Mouse (Mus musculus): Measurements from ENCODE around the gene Kank1.

The Kank1 gene

DNA sequence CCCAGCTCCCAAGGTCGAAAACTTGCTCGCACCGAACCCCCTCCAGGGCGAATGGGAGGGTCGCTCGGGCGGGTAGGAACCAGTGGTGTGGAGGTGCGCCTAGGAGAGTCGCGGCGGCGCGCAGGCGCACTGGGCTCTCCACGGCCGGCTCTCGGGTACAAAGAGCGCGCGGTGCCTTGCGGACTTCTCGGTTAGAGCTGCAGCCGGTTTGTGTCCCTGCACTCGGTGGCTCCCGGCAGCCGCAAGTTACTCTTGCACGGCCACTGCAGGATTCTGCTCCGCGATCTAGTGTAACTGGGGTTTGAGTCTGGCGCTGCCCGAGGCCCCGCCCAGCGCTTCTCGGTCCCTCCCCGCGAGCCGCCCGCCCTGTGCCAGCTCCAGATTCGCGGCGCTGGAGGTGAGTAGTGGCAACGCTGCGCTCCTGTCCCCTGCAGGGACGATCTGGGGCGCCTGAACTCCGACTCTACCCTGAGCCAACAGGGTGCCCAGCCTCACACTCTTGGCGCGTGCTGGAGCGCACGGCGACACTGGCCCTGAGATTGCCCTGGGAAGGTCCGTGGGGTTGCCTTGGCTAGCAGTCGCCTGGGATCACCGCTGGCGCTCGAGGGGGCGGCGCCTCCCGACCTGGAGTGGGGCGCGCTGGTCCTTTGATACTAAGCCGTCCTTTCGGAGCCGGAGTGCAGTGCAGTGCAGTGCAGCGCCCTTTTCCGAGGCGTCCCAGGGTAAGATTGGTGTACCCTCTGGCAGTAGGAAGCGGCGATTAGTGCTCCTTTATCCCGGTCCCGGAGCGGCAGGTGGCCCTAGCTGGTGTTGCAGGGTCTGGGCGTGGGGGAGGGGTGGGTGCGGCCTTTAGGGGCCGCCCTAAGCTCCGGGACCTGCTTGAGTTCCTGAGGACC lies at the start of gene Kank1:
TSS of gene Kank1 (plus strand) at position 380 of the 896 bp plus-strand sequence.
- DNase-seq (ENCODE audit: extremely low read depth, insufficient read length, low spot score) = no peak

DNA sequence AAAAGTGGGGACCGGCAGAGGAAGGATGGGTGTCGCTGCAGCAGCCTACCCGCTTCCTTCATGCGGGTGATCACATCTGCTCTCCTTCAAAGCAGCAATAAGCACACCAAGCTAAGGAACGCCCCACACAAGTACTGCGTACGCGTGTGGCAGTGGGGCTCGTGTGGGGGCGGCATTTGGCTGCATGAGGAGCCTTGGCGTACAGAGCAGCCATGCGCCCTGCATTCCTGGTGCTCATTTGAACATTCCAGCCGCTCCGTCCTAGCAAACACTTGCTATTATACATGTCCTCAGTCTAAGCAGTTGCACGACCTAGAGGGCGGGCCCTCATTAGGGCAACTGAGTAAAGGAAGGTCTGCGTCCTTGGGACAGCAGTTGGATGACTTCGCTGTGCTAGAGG lies 49.1 kb upstream of the Kank1 start:
- no peak for DNase-seq (ENCODE audit: extremely low read depth, insufficient read length, low spot score)

DNA sequence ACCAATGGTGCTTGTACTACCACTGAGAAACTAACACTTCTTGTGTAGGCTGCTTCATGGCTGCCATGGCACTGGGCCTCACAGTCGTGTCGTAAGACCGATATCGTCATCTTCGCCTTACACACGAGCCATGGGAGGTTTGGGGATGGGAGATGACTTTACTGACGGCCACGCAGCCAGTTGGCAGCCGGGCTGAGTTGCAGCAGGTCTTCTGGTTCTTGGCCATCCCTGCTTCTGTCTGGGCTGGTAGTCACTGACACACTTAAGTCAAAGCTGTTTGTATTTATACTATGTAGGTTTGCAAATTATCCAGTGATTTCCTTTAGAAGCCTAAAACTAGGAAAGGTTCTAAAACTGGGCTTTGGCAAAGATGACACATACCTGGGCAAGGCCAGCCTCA lies 43.0 kb upstream of the Kank1 start:
- no peak for DNase-seq (ENCODE audit: extremely low read depth, insufficient read length, low spot score)

DNA sequence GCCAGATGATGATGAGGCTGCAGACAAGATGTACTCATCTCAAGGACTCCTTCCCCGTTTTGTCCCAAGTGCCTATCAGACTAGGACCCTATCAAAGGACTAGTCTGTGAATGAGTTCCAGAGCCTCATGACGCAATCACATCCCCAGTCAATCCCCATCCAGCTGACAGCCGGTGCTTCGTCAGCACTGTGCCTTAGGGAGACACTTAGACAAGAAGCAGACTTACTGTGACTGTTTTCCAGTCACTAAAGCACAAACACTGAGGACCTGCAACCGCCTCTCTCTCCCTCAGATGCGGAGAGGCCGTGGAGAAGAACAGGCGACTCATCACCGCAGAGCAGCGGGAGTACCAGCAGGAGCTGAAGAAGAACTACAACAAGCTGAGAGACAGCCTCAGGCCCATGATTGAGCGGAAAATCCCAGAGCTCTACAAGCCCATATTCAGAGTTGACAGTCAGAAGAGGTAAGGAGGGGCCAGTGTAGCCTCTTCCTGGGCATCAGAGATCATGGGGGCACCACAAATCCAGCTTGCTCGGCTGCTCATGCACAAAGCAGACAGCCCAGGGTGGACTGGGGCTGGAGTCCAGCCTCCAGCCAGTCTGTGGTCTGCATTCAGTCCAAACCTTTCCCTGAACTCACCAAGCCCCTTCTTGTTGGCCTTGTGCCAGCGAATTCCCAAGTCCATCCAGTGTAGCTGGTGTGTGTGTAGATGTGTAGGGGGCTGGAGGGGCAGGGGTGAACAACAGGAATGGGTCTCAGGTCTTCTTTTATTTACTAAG lies 36.5 kb upstream of the Kank1 start:
- DNase-seq (ENCODE audit: extremely low read depth, insufficient read length, low spot score) = no peak

DNA sequence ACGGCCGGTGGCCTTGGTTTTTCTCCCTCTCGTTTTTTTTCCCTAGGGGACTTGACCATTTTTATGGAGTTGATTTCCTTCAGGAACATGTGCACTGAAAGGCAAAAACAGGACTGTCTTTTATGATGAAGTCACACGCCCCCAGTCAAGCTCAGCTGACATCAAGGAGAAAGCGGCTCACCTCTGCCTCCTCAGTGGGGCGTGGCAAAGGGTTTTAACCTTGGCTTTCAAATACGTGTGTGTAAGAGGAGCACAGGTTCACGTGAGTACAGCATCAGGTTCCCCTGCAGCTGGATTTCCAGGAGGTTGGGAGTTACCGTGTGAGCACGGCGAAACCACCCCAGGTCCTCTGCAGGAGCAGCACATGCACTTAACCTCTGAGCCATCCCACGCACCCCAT lies 33.7 kb upstream of the Kank1 start:
- DNase-seq (ENCODE audit: extremely low read depth, insufficient read length, low spot score) = no peak

DNA sequence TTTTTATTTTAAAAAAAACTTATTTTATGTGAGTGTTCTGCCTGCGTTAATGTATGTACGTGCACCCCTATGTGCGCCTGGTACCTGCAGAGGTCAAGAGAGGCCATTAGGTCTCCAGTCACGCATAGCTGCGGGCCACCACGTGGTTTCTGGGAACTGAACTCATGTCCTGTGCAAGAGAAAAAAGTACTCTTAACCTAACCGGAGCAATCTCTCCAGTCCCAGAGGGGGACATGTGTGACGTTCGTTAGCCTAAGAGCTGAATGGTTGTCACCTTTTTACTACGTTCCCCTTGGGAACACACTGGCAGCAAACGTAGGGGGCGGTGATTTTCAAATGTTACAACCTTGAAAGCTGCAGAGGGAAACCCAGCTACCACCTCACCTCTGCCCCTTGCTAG lies 29.8 kb upstream of the Kank1 start:
- no peak for DNase-seq (ENCODE audit: extremely low read depth, insufficient read length, low spot score)

DNA sequence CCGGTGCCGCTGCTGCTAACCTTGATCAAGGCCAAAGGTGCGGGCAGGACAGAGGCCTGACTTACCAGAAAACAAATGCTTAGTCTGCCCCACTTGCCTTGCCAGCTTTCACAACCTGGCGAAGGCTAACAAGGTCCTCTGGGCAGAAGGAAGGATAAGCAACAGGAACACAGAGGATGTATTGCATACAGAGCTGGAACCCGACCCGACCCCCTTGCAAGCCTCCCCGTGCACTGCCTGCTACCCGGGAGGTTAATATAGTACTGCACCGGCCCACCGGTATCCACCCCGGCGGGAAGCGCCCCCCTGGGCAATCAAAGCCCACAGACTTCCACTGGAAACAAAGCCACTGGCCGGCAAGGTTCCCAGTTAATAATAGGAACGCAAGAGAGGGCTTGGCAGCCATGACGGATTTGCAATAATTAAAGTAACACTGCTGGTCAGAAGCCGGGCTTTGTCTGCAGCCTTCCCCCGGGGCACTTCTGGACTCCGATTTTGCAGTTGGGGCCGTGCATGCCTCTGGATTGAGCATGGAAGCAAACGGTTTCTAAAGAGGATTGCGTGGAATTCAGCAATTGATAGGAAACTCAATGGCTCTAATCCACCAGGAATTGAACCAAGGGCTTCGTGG lies 28.9 kb upstream of the Kank1 start:
- no peak for DNase-seq (ENCODE audit: extremely low read depth, insufficient read length, low spot score)

DNA sequence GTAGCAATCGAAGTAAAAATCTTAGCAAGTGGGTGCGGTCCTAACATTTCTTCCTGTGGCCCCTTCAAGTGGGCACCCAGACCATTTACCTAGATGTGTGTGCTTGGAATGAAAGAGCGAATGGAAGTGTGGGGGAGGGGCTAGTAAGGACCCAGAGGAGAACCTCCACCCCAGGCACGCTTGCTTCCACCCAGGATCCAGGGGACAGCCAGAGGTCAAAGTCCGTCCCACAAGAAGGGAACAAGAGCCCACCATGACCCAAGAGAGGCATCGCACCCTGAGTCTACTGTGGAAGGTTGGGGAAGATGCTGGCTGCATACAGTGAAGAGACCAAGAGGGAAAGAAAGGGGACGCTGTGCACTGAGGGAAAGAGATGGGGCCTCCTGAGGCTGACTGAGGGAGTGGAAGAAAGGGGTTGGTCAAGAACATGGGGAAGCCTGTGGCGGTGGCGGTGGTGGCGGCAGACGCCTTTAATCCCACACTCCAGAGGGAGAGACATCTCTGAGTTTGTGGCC lies 28.1 kb upstream of the Kank1 start:
- no peak for DNase-seq (ENCODE audit: extremely low read depth, insufficient read length, low spot score)

DNA sequence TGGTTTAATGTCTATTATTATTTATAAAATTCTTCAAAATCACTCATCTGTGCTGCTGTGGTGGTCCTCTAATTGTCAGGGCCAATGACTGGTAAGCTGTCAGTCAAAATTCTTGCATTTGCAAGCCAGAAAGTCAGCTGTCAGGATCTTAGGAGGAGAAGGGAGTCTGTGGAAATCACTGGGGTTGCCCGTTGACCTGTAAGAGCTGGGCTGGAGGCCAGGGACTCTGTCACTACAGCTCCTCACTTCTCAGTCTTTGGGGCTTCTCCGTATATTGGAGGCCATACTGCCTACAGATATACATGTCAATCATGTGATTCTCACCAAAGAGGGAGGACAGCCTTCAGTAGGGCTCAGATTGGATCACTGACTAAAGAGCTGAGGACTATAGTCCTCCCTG lies 16.2 kb upstream of the Kank1 start:
- no peak for DNase-seq (ENCODE audit: extremely low read depth, insufficient read length, low spot score)

DNA sequence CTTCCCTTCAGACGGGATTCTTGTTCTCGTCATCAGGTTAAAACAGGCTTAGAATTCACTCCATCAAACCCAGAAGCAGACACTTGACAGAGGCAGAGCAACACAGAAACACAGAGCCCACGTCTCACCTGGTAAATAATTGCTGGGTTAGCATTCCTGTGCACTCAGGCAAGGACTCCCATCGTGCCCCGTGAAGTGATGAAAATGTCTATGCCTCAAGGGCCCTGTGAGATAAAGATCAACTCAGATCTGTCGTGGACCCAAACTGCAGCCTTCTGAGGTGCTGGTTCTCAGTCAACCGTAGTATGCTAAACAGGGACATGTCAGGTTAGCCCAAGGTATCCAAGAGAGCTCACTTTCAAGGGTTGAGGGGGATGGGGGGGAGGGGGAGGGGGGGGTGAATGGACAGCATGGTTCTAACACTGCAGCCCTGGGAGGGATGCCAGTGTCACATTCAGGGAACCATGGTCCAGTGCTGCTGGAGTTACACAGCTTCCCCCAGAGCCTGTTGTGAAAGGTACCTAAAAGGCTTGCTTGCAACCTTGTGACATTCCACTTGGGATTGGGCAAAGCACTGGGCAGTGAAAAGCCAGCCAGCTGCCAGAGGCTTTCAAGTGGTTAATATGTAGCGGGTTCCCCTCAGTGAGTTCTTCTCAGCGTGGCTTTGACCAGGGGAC lies 14.7 kb upstream of the Kank1 start:
- no peak for DNase-seq (ENCODE audit: extremely low read depth, insufficient read length, low spot score)

DNA sequence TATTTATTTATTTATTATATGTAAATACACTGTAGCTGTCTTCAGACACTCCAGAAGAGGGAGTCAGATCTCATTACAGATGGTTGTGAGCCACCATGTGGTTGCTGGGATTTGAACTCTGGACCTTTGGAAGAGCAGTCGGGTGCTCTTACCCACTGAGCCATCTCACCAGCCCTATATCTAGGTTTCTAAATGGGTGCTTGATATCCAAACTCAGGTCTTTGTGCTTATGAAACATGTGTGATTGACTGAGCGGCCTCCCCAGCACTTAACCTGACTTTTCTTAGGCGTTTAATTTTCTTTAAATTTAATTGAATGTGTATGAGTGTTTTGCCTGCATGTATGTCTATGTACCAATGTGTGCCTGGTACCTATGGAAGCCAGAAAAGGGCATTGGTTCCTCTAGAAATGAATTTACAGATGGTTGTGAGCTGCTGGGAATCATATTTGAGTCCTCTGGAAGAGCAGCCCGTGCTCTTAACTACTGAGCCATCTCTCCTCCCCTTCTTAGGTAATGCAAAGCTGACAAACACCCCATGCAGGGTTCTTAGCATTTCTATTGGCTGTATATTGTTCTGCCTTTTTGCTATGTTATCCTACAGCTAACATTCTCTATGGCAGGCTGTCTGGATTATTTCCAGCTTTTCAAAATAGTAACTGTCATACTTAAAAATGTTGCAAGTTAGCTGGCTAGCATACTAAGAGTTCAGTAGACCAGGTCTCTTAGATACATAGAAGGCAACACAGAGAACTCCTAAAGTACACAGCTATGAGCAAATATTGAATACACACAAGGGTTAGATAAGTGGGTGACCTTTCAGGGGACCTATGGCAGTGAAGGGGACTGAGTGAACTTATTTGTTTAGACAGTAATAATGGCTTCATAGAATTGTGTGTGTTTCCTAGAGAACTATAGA lies 6.5 kb upstream of the Kank1 start:
- DNase-seq (ENCODE audit: extremely low read depth, insufficient read length, low spot score) = no peak

DNA sequence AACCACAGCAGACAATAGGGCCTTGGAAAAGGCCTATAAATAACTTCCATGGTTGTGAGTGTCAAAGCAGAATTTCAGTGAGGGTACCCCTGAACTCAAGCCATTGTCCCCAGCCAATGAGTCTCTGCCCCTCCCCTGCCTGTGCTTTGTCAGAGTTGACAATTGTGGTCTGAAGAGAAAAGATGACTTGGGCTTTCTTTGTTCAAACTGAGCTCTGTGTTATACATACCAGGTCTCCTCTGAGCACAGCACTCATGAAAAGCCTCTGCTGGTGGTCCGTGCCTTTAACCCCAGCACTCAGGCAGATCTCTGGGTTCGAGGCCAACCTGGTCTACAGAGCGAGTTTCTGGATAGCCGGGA lies 5.8 kb upstream of the Kank1 start:
- no peak for DNase-seq (ENCODE audit: extremely low read depth, insufficient read length, low spot score)

DNA sequence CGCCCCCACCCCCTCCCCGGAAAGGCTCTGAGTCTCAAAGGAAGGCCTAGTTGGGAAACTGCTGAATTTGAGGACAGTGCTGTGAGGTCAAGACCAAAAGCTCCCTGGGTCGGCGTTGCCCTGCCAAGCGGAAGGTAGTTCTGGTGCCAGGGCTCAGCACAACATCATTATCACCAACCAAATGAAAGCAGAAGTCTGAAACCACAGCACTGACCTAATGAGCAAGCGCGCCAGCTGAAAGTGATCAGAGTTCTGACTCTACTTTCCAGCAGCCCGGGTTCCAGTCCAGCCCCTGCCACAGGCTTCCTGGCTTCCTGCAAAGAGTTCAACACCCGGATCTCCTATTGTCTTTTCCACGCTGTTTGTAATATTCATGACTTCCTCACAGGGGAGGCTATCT lies 4.7 kb upstream of the Kank1 start:
- DNase-seq (ENCODE audit: extremely low read depth, insufficient read length, low spot score) = no peak

DNA sequence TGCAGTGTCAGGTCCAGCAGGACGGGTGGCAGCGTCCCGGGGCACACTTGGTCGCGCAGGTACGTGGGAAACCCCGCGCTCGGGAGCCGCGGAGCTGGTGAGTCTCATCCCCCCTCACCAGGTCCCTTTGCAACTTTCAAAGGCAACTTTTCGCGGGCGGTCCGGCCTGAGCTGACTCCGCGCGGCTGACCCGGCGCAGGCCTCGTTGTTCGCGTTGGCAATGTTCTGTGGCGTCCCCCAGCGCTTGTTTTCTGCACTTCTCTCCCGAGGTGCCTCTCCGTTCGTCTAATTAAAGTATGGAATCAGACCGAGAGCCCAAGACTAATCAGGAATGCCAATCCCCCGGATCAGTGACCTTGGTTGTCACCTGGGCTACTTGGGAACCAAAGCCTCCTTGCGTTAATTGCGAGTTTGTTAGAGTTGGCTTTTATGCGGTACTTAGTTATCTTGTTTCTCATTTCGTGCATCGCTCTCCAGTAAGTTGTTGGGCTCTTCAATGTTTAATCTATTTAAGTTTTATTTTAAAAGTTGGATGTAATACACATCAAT lies 791 bp downstream of the Kank1 start:
- no peak for DNase-seq (ENCODE audit: extremely low read depth, insufficient read length, low spot score)

DNA sequence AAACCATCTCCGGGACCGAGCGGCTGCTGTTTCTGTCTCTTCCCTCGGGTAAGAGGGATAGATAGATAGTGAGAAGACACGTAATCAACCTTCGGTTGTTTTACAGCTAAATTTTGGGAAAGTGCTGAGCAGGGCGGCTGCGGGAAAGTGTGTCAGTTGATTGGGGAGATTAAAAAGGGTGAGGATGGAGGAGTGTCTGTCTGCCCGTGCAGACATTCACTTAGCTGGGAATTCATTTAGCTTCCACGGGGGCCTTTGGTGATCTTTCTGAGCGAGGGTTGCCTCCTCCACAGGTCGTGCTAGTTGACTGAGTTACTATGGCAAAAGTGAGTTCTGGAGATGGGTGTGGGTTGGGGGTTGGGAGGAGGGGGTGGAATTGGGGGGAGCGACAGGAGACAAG lies 1.3 kb downstream of the Kank1 start:
- DNase-seq (ENCODE audit: extremely low read depth, insufficient read length, low spot score) = no peak

DNA sequence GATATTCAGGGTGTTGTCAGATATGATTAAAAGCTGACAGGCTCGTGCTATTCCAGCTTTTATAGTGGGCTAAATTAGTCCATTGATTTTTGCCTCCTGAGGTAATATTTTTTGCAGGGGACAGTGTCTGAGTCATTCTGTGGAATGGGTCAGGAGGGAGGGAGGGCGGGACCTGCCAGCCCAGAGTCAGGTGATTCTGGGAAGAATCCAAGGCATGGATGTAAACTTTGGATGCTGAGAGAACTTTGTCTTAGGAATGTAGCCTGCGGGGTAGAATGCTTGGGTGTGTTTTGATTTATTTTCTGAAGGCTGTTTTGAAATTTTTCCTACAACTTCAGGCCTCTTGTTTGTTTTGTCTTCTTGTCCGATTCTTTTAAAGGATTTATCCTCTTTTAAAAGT lies 6.8 kb downstream of the Kank1 start:
- no peak for DNase-seq (ENCODE audit: extremely low read depth, insufficient read length, low spot score)

DNA sequence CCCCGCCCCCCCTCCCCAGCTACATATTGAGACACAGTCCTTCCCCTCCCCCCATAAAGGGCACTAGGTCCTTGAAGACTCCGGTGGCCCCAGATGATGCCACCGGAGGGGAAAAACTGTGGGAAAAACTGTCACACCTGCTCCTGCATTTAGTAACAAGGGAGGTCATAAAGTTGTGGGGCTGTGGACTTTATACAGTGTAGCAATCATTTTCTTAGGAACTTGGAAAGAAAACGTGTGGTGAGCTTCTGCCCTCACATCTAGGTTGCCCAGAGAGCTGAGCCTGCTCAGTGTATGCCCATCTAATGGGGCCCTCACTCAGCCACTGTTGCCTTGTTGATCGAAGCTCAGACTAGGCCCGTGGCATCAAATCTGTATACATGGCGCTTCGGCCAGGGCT lies 9.3 kb downstream of the Kank1 start:
- DNase-seq (ENCODE audit: extremely low read depth, insufficient read length, low spot score) = no peak

DNA sequence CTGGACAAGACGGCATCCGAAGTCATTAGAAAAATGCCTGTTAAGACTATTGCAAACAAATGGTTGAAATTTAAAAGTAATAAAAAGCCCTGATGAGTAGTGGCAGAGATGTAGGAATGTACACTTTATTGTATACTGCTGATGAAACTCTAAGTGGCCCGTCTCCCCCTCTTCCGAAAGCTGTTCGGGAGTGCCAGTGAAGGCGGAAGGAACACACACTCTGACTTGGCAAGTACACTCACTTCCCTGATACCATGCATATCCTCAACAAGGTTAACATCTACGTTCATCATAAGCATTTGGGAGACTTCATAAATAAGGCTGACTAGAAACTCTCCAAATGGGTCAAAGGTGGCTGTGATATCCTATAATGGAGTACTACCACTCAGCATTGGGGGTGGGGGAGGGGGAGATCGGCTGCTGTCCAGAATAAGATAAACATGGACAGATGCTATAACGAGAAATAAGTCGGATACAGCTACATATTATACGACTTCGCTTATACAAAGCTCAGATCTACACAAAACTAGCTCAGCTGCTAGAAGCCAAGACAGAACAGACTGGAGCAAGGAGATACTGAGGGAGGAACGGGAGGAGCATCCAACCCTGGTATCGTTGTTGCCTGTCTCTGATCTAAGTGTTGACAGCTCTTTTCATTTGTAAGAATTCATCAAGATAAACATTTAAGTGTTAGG lies 11.2 kb downstream of the Kank1 start:
- no peak for DNase-seq (ENCODE audit: extremely low read depth, insufficient read length, low spot score)

DNA sequence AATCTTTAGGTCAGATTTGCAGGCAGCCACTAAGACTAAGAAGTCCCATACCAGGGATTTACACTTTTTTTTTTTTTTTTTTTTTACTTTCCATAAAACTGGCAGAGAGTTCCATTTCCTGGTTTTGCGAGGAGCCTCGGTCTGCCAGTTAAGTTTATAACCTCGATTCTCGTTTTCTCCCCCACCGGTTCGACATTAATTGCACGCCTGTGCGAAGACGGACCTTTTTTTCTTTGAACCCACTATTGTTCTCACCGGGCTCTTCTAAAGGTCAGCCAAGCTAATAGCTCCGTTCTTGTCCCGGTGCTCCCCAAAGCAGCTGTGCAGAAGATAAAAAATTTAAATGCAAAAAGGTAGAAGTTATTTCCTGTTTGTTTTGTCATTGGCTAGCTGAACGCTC lies 12.5 kb downstream of the Kank1 start:
- DNase-seq (ENCODE audit: extremely low read depth, insufficient read length, low spot score) = no peak

All from 3134 (cell line).